20 mouse cellular contexts compared by ENCODE assay signal in genomic region chr10:92284231-92284630, GRCm38 (mm10).
A peak's percentile ranks its signal among the peaks of the same experiment; 100 is the strongest.
DNase-seq lines count a peak whose midpoint lies in the region; ATAC-seq and TF ChIP-seq lines count a peak whose summit lies in the region.
"Had no signal": no experiment of that assay in that cellular context is flagged by ENCODE, and none has a peak within 500 bp of the region (broad histone marks: within the 10 kb centered on the region; RNA-seq: fewer than 3 reads in every experiment).

No protein-coding gene starts in this region.

- WGBS in kidney, embryonic 15.5 days: 20% methylated on average over 4 of the region's 4 CpGs
- 23% methylated on average over 4 of the region's 4 CpGs for WGBS in kidney, embryonic 16.5 days
- WGBS in embryonic facial prominence, embryonic 14.5 days: 40% methylated on average over 4 of the region's 4 CpGs

- no peaks in the 10 kb centered on the region for H3K9me3 ChIP-seq in kidney, embryonic 15.5 days (replicated peaks)
- no peaks in the 10 kb centered on the region for H3K9me3 ChIP-seq in kidney, embryonic 16.5 days (ENCODE audit: low read length)
- H3K9me3 ChIP-seq in embryonic facial prominence, embryonic 14.5 days (ENCODE audit: control insufficient read depth, low read length): no peaks in the 10 kb centered on the region
- H3K9me3 ChIP-seq: embryonic facial prominence, embryonic 12.5 days; heart, embryonic 13.5 days; hindbrain, embryonic 12.5 days had no signal

- peaks cover 10% of the 10 kb centered on the region; the same call in 1 of the 2 replicates for H3K4me1 ChIP-seq in kidney, embryonic 15.5 days
- H3K4me1 ChIP-seq in kidney, embryonic 16.5 days (ENCODE audit: insufficient read depth, low read length): peaks cover 5% of the 10 kb centered on the region; the same call in 1 of the 2 replicates
- H3K4me1 ChIP-seq in embryonic facial prominence, embryonic 14.5 days (ENCODE audit: control insufficient read depth, insufficient read depth, low read length): no peaks in the 10 kb centered on the region
- H3K4me1 ChIP-seq: embryonic facial prominence, embryonic 12.5 days; heart, embryonic 13.5 days had no signal

- DNase-seq in embryo, embryonic 11 days: peak; percentile 21
- no peak for DNase-seq in embryo, embryonic 9.5 days (ENCODE audit: extremely low spot score)
- DNase-seq in brain, embryonic 14.5 days (ENCODE audit: low read depth): peak; percentile 19
- peak; percentile 77 for DNase-seq in embryonic facial prominence, embryonic 14.5 days (ENCODE audit: low spot score)
- DNase-seq: adrenal gland, adult 2 months; adrenal gland, postnatal 25 days; cerebellum, adult 2 months; cerebellum, postnatal 36 days; gastrocnemius, adult 2 months; gastrocnemius, postnatal 25 days; heart, postnatal 4 days had no signal

- TF ChIP-seq POLR2A in brain, embryonic 14.5 days (IDR thresholded peaks at IDR 0.05; ENCODE audit: borderline replicate concordance, extremely low read depth, insufficient read depth, insufficient read length, poor library complexity, severe bottlenecking): no peak

- no peak overlapping the region for H3K27ac ChIP-seq in kidney, embryonic 15.5 days
- H3K27ac ChIP-seq in kidney, embryonic 16.5 days (ENCODE audit: low read length): no peak overlapping the region
- H3K27ac ChIP-seq in embryonic facial prominence, embryonic 14.5 days (replicated peaks; ENCODE audit: low read depth, low read length): no peak overlapping the region
- H3K27ac ChIP-seq: embryonic facial prominence, embryonic 12.5 days; gastrocnemius, adult 2 months; heart, embryonic 13.5 days; hindbrain, embryonic 12.5 days had no signal

- peak; percentile 66; the same call in 1 of the 2 replicates for ATAC-seq in kidney, embryonic 15.5 days (replicated peaks; ENCODE audit: low FRiP score)
- ATAC-seq in kidney, embryonic 16.5 days (ENCODE audit: low FRiP score, low TSS enrichment): no peak
- ATAC-seq in embryonic facial prominence, embryonic 14.5 days (ENCODE audit: low read depth): peak; percentile 84; the same call in 1 of the 2 replicates
- ATAC-seq: forebrain, embryonic 14.5 days; hindbrain, embryonic 16.5 days; inflammation-experienced regulatory T-cells, adult 6 months; intestine, postnatal 0 days had no signal

- no peak for TF ChIP-seq CTCF in brain, embryonic 14.5 days (IDR thresholded peaks at IDR 0.05; ENCODE audit: borderline replicate concordance, extremely low read depth, insufficient read depth, insufficient read length)

- no peaks in the 10 kb centered on the region for H3K36me3 ChIP-seq in kidney, embryonic 15.5 days
- no peaks in the 10 kb centered on the region for H3K36me3 ChIP-seq in kidney, embryonic 16.5 days (ENCODE audit: insufficient read depth, low read length)
- H3K36me3 ChIP-seq in embryonic facial prominence, embryonic 14.5 days (ENCODE audit: control insufficient read depth, insufficient read depth, low read length): no peaks in the 10 kb centered on the region
- H3K36me3 ChIP-seq: embryonic facial prominence, embryonic 12.5 days; heart, embryonic 13.5 days; hindbrain, embryonic 12.5 days had no signal

- H3K27me3 ChIP-seq in kidney, embryonic 15.5 days: no peaks in the 10 kb centered on the region
- no peaks in the 10 kb centered on the region for H3K27me3 ChIP-seq in kidney, embryonic 16.5 days (ENCODE audit: insufficient read depth, low read length)
- H3K27me3 ChIP-seq in embryonic facial prominence, embryonic 14.5 days (replicated peaks; ENCODE audit: control insufficient read depth, insufficient read depth, low read length): no peaks in the 10 kb centered on the region
- H3K27me3 ChIP-seq: embryonic facial prominence, embryonic 12.5 days; heart, embryonic 13.5 days; hindbrain, embryonic 12.5 days had no signal

- 0 out of 2 replicates have a peak overlapping the region, but pooled peaks have one; percentile 6 for H3K4me2 ChIP-seq in kidney, embryonic 15.5 days
- H3K4me2 ChIP-seq in kidney, embryonic 16.5 days (replicated peaks; ENCODE audit: low read depth, low read length): no peak overlapping the region
- no peak overlapping the region for H3K4me2 ChIP-seq in embryonic facial prominence, embryonic 14.5 days (ENCODE audit: low read depth, low read length)
- H3K4me2 ChIP-seq: embryonic facial prominence, embryonic 12.5 days; heart, embryonic 13.5 days; hindbrain, embryonic 12.5 days had no signal

- no peak overlapping the region for H3K9ac ChIP-seq in kidney, embryonic 15.5 days
- H3K9ac ChIP-seq in kidney, embryonic 16.5 days (replicated peaks; ENCODE audit: low read length): no peak overlapping the region
- H3K9ac ChIP-seq in embryonic facial prominence, embryonic 14.5 days (ENCODE audit: low read depth, low read length): no peak overlapping the region
- H3K9ac ChIP-seq: embryonic facial prominence, embryonic 12.5 days; heart, embryonic 13.5 days; hindbrain, embryonic 12.5 days had no signal

- H3K4me3 ChIP-seq in kidney, embryonic 15.5 days (replicated peaks): no peak overlapping the region
- no peak overlapping the region for H3K4me3 ChIP-seq in kidney, embryonic 16.5 days (ENCODE audit: low read length)
- no peak overlapping the region for H3K4me3 ChIP-seq in embryonic facial prominence, embryonic 14.5 days (ENCODE audit: low read depth, low read length)
- H3K4me3 ChIP-seq: embryonic facial prominence, embryonic 12.5 days; gastrocnemius, adult 2 months; heart, embryonic 13.5 days; hindbrain, embryonic 12.5 days had no signal
